8 mouse cellular contexts compared by ENCODE assay signal in the genomic region with DNA sequence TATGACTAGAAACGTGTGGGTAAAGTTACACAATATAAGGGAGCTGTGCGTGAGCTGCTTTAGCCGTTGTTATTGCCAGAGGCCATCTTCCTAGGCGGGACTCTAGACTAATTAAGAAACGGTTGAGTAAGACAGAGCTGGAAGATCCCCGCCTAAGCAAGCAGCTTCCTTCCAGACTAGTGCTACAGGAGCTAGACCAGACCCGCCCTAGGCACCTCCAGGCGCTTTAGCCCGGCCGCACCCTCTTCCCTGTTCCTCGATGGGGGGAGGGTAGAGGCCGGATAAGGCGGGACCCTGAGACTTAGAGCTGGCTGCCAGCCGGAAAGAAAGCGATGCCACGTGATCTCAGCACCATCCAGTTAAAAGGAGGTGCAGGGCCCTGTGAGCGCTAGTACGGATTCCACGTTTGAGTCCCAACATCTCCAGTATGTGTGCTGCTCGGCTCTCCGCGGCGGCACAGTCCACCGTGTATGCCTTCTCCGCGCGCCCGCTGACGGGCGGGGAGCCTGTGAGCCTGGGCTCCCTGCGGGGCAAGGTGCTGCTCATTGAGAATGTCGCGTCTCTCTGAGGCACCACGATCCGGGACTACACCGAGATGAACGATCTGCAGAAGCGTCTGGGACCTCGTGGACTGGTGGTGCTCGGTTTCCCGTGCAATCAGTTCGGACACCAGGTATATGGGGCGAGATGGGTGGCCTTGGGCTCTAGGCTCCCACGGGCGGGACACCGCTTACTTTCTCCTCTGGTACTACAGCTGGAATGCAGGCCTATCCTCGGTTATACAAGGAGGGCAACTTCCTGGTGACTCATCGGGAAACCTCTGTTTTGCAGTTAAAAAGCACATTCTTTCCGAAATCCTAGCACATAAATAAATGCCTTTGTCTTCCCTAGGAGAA. TPM values are rescaled to one million over a fixed set of nuclear protein-coding genes. Genes with fewer than 3 reads are reported as not detected.
DNase-seq lines count a peak whose midpoint lies in the region; ATAC-seq and TF ChIP-seq lines count a peak whose summit lies in the region.

A gene (plus strand): TSS at position 18 of the 896 bp plus-strand sequence.

- peak within 1 kb of the TSS; percentile 87 for H3K9ac ChIP-seq in hindbrain, embryonic 13.5 days

- no peaks in the 10 kb centered on the region for H3K9me3 ChIP-seq in hindbrain, embryonic 13.5 days

- peak within 1 kb of the TSS; percentile 73 for H3K4me2 ChIP-seq in hindbrain, embryonic 13.5 days

- peak within 1 kb of the TSS; percentile 93 for H3K27ac ChIP-seq in hindbrain, embryonic 13.5 days

- H3K4me1 ChIP-seq in hindbrain, embryonic 13.5 days (replicated peaks), result peaks cover 26% of the 10 kb centered on the region

- ATAC-seq in Patski, result peak; percentile 89
- ATAC-seq in hindbrain, embryonic 13.5 days (ENCODE audit: low FRiP score), result peak; percentile 97

- WGBS in hindbrain, embryonic 13.5 days, result under 1% methylated on average over 49 of the region's 49 CpGs

- TF ChIP-seq CTCF in Patski (IDR thresholded peaks at IDR 0.05), result no peak

- CTCF ChIA-PET in Patski (lab: Charles Lee), result interaction anchor here (1.4 kb wide), 1 partner anchor 18 kb away, joined by 4 read pairs; no protein-coding TSS in a partner anchor

- H3K36me3 ChIP-seq in hindbrain, embryonic 13.5 days, result peaks cover 21% of the 10 kb centered on the region

- POLR2A ChIA-PET in Patski (lab: Charles Lee), result interaction anchor here (1.0 to 1.2 kb wide), 2 partner anchors 10 to 75 kb away, joined by 3 read pairs; a partner anchor contains a TSS

- DNase-seq in Patski (ENCODE audit: low read depth, low spot score), result peak; percentile 86
- peak; percentile 89 to 91 for DNase-seq in cerebellum, postnatal 14 days
- DNase-seq in frontal cortex, postnatal 14 days (ENCODE audit: low spot score in 2 of 2), result peak; percentile 81
- DNase-seq in layer of hippocampus, postnatal 25 days (ENCODE audit: extremely low spot score in 1 of 2, low spot score in 1 of 2), result peak; percentile 56 to 68
- peak; percentile 98 for DNase-seq in lung, postnatal 25 days (ENCODE audit: low spot score)
- DNase-seq in retina, embryonic 14.5 days (ENCODE audit: low spot score), result peak; percentile 90
- peak; percentile 88 for DNase-seq in thymus, postnatal 4 days

- H3K27me3 ChIP-seq in Patski, result no peaks in the 10 kb centered on the region
- H3K27me3 ChIP-seq in hindbrain, embryonic 13.5 days, result no peaks in the 10 kb centered on the region

- in situ Hi-C loops in Patski (cut with MboI; ENCODE audit: low pct_unique_long_range_greater_than_20kb), result no loop called here

- H3K4me3 ChIP-seq in hindbrain, embryonic 13.5 days, result peak within 1 kb of the TSS; percentile 64

RNA-seq across cellular contexts. Expression of the gene that starts here (rescaled TPM):
- polyA plus RNA-seq in Patski (2021), result 372 TPM
- 503 and 518 TPM in 2 replicates for polyA plus RNA-seq in hindbrain, embryonic 13.5 days (2015; fragmentation: Nextera tagmentation; extraction: Ambion mirVana)
- 10 to 100 TPM; 64.8 to 76.7 TPM for total RNA-seq in layer of hippocampus, postnatal 25 days (2021)

Comparison
In these comparisons a context has a peak if more than half of its experiments do, and no peak if none do; other contexts are left out.
1. Peak in every context shown above with its lines: DNase-seq, ATAC-seq, H3K4me3 ChIP-seq and H3K27ac ChIP-seq.